Mouse (Mus musculus): ENCODE data around the gene Gm8298. TPM values are rescaled to one million over a fixed set of nuclear protein-coding genes. Genes with fewer than 3 reads are reported as not detected.
"Not testable (repeated sequence)": the region's sequence is repeated elsewhere in the genome, so short reads cannot be mapped to it uniquely, and the experiment has no call there.

Gene Gm8298
- not detected in 2 replicates for polyA plus RNA-seq (2012; ENCODE audit: insufficient read depth, insufficient read length, missing spikeins)

DNA sequence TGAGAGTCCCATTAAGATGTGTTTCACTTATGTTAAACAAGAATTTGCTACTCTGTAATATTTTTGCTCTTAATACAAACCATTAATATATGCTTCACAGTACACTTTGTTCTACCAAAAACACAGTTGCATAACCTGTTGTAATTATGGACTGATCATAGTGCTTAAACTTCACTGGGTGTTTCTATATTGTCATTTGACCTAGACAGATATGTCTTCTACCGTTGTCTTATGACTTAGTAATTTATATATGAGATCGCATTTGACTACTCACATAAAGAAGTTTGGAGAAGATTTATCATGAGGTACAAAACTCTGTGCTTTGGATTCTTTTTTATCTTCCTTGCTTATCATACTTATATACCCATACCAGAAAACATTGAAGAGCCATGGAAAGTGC lies at the start of gene Gm8298:
Gene Gm8298, plus strand, starts transcription at position 301 of the 400 bp plus-strand sequence.
- H3K27ac ChIP-seq (ENCODE audit: insufficient read depth, low read depth, low read length) = no peak within 1 kb of the TSS
- no peaks in the 10 kb centered on the region for H3K4me1 ChIP-seq (ENCODE audit: control insufficient read depth, insufficient read depth, low read length)
- TF ChIP-seq POLR2A (IDR thresholded peaks at IDR 0.05; ENCODE audit: borderline replicate concordance, low read depth, low read length) (no peak), CTCF (IDR thresholded peaks at IDR 0.05; ENCODE audit: low read depth, low read length) (no peak)
- H3K4me3 ChIP-seq (ENCODE audit: insufficient read depth, low read length) = no peak within 1 kb of the TSS

DNA sequence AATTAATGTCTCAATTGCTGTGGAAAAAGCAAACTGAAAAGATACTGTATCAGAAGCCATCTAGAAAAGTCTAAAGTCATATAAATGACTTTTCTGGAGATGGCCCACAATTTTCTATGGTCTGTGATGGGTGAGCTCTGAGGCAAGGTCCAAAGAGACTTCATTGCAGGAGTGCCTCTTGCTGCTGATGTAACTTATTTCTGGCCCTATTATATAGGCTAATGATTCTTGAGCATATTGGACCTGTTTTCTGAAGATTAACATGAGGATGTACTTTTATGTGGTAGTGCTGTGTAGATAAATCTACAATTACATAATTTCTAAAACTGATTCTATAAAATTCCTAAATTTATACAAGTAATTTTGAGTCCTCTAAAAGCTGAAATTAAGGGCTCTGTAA lies 47.7 kb upstream of the Gm8298 start:
- Histone ChIP-seq H3K4me1 (ENCODE audit: control insufficient read depth, insufficient read depth, low read length) (no peaks in the 10 kb centered on the region), H3K4me3 (ENCODE audit: insufficient read depth, low read length) (no peak overlapping the region), H3K27ac (ENCODE audit: insufficient read depth, low read depth, low read length) (no peak overlapping the region)
- TF ChIP-seq CTCF (IDR thresholded peaks at IDR 0.05; ENCODE audit: low read depth, low read length) = no peak
- no peak for TF ChIP-seq POLR2A (IDR thresholded peaks at IDR 0.05; ENCODE audit: borderline replicate concordance, low read depth, low read length)

DNA sequence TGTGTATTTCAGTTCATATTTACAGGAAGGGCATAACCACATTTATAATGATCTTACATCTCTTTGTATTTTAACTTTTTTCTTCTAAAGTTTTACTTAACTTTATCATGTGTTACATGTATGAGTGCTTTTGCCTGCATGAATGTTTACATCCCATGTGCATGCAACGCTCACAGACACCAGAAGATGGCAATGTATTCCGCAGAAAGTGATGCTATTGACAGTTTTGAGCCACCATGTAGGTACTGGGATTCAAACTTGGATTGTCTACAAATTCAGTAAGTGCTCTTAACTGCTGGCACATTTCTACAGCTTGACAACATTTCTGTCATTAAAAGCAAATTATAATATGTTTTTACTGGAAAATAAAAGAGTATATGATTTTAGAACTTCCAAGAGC lies 9.9 kb downstream of the Gm8298 start:
- H3K4me3 ChIP-seq (ENCODE audit: insufficient read depth, low read length) = no peak overlapping the region
- H3K27ac ChIP-seq (ENCODE audit: insufficient read depth, low read depth, low read length) = no peak overlapping the region
- no peaks in the 10 kb centered on the region for H3K4me1 ChIP-seq (ENCODE audit: control insufficient read depth, insufficient read depth, low read length)
- TF ChIP-seq CTCF (IDR thresholded peaks at IDR 0.05; ENCODE audit: low read depth, low read length) = no peak
- no peak for TF ChIP-seq POLR2A (IDR thresholded peaks at IDR 0.05; ENCODE audit: borderline replicate concordance, low read depth, low read length)

DNA sequence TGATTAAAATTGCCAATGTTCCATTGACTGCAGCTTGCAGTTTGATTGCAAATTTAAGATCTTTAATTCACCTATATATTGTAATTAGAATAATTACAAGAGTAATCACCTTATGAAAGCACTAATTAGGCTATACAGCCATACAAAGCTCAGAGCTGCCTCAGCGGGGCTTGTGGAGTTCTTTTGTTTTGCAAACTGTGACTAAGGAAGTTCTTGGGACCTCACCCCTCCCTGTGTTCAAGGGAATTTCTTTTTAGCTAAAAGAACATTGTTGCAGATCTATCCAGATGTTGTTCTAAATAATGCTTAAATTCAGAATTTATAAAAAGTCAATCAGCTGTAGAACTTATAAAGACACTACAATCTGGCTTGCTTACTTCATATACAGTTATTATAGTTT lies 16.8 kb downstream of the Gm8298 start:
- not testable (repeated sequence) for H3K4me3 ChIP-seq (ENCODE audit: insufficient read depth, low read length); H3K4me1 ChIP-seq (ENCODE audit: control insufficient read depth, insufficient read depth, low read length); H3K27ac ChIP-seq (ENCODE audit: insufficient read depth, low read depth, low read length)

DNA sequence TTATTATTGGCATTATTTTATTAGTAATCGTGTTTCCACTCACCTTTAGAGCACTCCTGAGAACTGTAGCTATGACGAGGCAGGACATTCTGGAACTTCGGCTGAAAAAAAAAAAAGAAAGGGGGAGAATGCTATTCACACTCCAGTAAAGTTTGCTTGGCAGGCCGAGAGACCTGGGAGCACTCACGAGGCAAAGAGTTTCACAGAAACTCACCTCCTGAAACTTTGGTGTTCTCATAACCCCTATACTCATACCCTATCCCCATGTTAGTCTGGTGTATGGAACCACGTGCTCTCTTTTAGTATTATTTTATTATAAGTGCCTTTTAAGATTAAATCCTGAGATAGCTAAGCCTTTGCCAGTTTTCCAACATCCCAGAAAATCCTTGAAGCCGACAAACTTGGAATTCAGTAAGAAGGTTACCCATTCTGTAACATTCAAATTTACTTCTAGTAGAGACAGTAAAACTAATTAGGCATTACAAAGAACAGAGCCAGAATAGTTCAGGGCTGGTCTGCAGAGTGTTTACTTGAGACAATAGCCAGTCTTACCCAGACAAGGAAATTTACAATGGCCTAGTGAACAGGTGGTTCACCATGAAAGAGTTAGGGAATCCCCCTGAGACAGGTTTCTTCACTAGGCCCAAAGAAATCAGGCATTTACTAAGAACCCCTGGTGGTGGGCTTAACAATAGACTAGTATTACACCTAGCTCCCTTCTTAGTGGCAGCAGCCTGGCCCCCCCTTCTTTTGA lies 19.1 kb downstream of the Gm8298 start:
- H3K4me1 ChIP-seq (ENCODE audit: control insufficient read depth, insufficient read depth, low read length); H3K4me3 ChIP-seq (ENCODE audit: insufficient read depth, low read length); H3K27ac ChIP-seq (ENCODE audit: insufficient read depth, low read depth, low read length): not testable (repeated sequence)

DNA sequence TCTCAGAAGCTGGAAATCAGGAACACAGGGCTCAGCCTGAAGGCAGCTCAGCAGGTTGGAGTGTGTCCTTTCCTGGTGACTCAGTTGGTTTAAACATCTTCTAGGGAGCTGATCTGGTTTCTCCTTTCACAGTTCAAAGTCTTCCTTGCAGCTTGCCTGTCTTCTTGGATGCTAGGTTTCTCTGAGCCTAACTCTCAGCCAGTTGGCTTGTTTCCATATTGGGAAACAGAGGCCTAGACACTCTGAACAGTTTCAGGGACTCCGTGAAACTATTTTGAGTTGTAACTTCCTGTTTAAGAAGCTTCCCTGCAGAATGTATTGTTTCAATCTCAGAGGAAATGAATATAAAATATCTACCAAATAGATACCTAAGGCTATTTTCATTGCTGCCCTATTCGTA lies 32.4 kb downstream of the Gm8298 start:
- H3K4me3 ChIP-seq (ENCODE audit: insufficient read depth, low read length) = no peak overlapping the region
- no peak overlapping the region for H3K27ac ChIP-seq (ENCODE audit: insufficient read depth, low read depth, low read length)
- peaks cover 4% of the 10 kb centered on the region for H3K4me1 ChIP-seq (ENCODE audit: control insufficient read depth, insufficient read depth, low read length)
- no peak for TF ChIP-seq CTCF (IDR thresholded peaks at IDR 0.05; ENCODE audit: low read depth, low read length)
- no peak for TF ChIP-seq POLR2A (IDR thresholded peaks at IDR 0.05; ENCODE audit: borderline replicate concordance, low read depth, low read length)

DNA sequence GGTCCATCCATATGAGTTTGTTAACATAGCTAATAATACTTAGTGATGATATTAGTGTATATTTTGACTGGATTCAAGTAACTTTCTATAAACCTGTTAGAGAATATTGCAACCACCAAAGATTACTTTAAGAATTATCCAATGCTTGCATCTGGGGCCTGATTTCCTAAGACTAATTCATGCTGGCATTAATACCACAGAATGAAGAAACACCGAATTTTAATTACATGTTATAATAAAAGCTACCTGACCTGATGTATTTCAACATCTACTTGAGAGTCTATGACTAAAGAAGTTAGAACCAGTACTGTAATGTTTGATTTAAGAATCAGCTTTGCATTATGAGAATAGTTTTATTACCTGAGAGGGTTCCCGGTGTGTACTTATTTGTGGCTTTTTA lies 64.1 kb downstream of the Gm8298 start, which contains the start of gene C130079G13Rik:
Gene C130079G13Rik, plus strand, starts transcription at position 301 of the 400 bp plus-strand sequence.
- TF ChIP-seq CTCF (IDR thresholded peaks at IDR 0.05; ENCODE audit: low read depth, low read length) = no peak
- Histone ChIP-seq H3K4me1 (ENCODE audit: control insufficient read depth, insufficient read depth, low read length) (no peaks in the 10 kb centered on the region), H3K27ac (ENCODE audit: insufficient read depth, low read depth, low read length) (no peak within 1 kb of the TSS), H3K4me3 (ENCODE audit: insufficient read depth, low read length) (no peak within 1 kb of the TSS)

Other genes with a start within 250 kb of the Gm8298 start
- gene Gm5538, start 131.3 kb upstream of the Gm8298 start, polyA plus RNA-seq (2012; ENCODE audit: insufficient read depth, insufficient read length, missing spikeins) = not detected in 2 replicates
- gene C130079G13Rik, start 64.2 kb downstream of the Gm8298 start, polyA plus RNA-seq (2012; ENCODE audit: insufficient read depth, insufficient read length, missing spikeins) = not detected in 2 replicates
- not detected in 2 replicates for gene Aadacl2, start 145.7 kb downstream of the Gm8298 start, polyA plus RNA-seq (2012; ENCODE audit: insufficient read depth, insufficient read length, missing spikeins)
- gene Aadac, start 164.7 kb downstream of the Gm8298 start, polyA plus RNA-seq (2012; ENCODE audit: insufficient read depth, insufficient read length, missing spikeins) = not detected in 2 replicates
- gene Sucnr1, start 220.8 kb downstream of the Gm8298 start, polyA plus RNA-seq (2012; ENCODE audit: insufficient read depth, insufficient read length, missing spikeins) = not detected in 2 replicates

All from bone marrow macrophage, adult 2 months (primary cell).